ENCODE assay signal across 8 mouse cellular contexts in genomic region chr17:48001157-48001556, GRCm38 (mm10). TPM values are rescaled to one million over a fixed set of nuclear protein-coding genes. Genes with fewer than 3 reads are reported as not detected.
DNase-seq lines count a peak whose midpoint lies in the region; ATAC-seq and TF ChIP-seq lines count a peak whose summit lies in the region.

No protein-coding gene starts in this region.

- intact Hi-C loops in gastrocnemius, adult 2 months (cut with DNase I): loop anchor here (5.0 kb wide), 1 partner anchor 41 kb away; no protein-coding TSS in a partner anchor

- H3K9ac ChIP-seq in kidney, postnatal 0 days (ENCODE audit: low read depth, low read length): no peak overlapping the region
- H3K9ac ChIP-seq in neural tube, embryonic 12.5 days: no peak overlapping the region

- no peak for TF ChIP-seq CTCF in gastrocnemius, adult 2 months (IDR thresholded peaks at IDR 0.05)
- no peak for TF ChIP-seq CTCF in kidney, postnatal 0 days (IDR thresholded peaks at IDR 0.05; ENCODE audit: low read depth)

- peak overlapping the region; percentile 47 for H3K4me2 ChIP-seq in kidney, postnatal 0 days (ENCODE audit: low read length)
- peak overlapping the region; percentile 58 for H3K4me2 ChIP-seq in neural tube, embryonic 12.5 days (replicated peaks)

- 20% methylated on average over 7 of the region's 7 CpGs for WGBS in heart, embryonic 10.5 days
- WGBS in kidney, postnatal 0 days: 21% methylated on average over 7 of the region's 7 CpGs
- WGBS in neural tube, embryonic 12.5 days: 40% methylated on average over 7 of the region's 7 CpGs

- no peaks in the 10 kb centered on the region for H3K36me3 ChIP-seq in heart, embryonic 10.5 days
- no peaks in the 10 kb centered on the region for H3K36me3 ChIP-seq in kidney, postnatal 0 days (ENCODE audit: insufficient read depth, low read length)
- no peaks in the 10 kb centered on the region for H3K36me3 ChIP-seq in neural tube, embryonic 12.5 days

- H3K4me3 ChIP-seq in gastrocnemius, adult 2 months: peak overlapping the region; percentile 74
- peak overlapping the region; percentile 53 for H3K4me3 ChIP-seq in heart, embryonic 10.5 days
- no peak overlapping the region for H3K4me3 ChIP-seq in kidney, postnatal 0 days (replicated peaks; ENCODE audit: low read depth, low read length)
- no peak overlapping the region for H3K4me3 ChIP-seq in neural tube, embryonic 12.5 days

- H3K27ac ChIP-seq in gastrocnemius, adult 2 months: peak overlapping the region; percentile 94
- H3K27ac ChIP-seq in heart, embryonic 10.5 days: peak overlapping the region; percentile 92
- peak overlapping the region; percentile 60; the same call in 1 of the 2 replicates for H3K27ac ChIP-seq in kidney, postnatal 0 days
- H3K27ac ChIP-seq in neural tube, embryonic 12.5 days: no peak overlapping the region

- no peaks in the 10 kb centered on the region for H3K9me3 ChIP-seq in heart, embryonic 10.5 days
- no peaks in the 10 kb centered on the region for H3K9me3 ChIP-seq in kidney, postnatal 0 days (replicated peaks; ENCODE audit: low read length)
- no peaks in the 10 kb centered on the region for H3K9me3 ChIP-seq in neural tube, embryonic 12.5 days

- ATAC-seq in kidney, postnatal 0 days (replicated peaks; ENCODE audit: low FRiP score, low read depth): no peak
- ATAC-seq in neural tube, embryonic 12.5 days (ENCODE audit: low FRiP score, low read depth): peak; percentile 46; the same call in 1 of the 2 replicates

- H3K27me3 ChIP-seq in heart, embryonic 10.5 days (ENCODE audit: insufficient read depth, poor library complexity, severe bottlenecking): no peaks in the 10 kb centered on the region
- no peaks in the 10 kb centered on the region for H3K27me3 ChIP-seq in kidney, postnatal 0 days (ENCODE audit: insufficient read depth, low read length)
- H3K27me3 ChIP-seq in neural tube, embryonic 12.5 days (replicated peaks): peaks cover 4% of the 10 kb centered on the region

- no peak for DNase-seq in gastrocnemius, adult 2 months
- no peak for DNase-seq in gastrocnemius, adult 8-10 months (ENCODE audit: low spot score in 2 of 2)
- no peak for DNase-seq in heart, embryonic 10.5 days (ENCODE audit: low spot score)
- DNase-seq in kidney, postnatal 0 days (ENCODE audit: low spot score): peak; percentile 85
- DNase-seq in right cerebral cortex, postnatal 36 days (ENCODE audit: low spot score in 2 of 2): no peak
- DNase-seq in left cerebral cortex, adult 8-10 months (ENCODE audit: low spot score in 2 of 2): no peak
- no peak for DNase-seq in right cerebral cortex, postnatal 25 days

- peaks cover 68% of the 10 kb centered on the region for H3K4me1 ChIP-seq in heart, embryonic 10.5 days
- H3K4me1 ChIP-seq in kidney, postnatal 0 days (replicated peaks; ENCODE audit: insufficient read depth, low read length): peaks cover 11% of the 10 kb centered on the region; the same call in 1 of the 2 replicates
- peaks cover 22% of the 10 kb centered on the region for H3K4me1 ChIP-seq in neural tube, embryonic 12.5 days

RNA-seq across cellular contexts. Expression of gene 1700122O11Rik, which starts 36.9 kb away (rescaled TPM):
- total RNA-seq in gastrocnemius, adult 2 months (2021): not detected
- total RNA-seq in gastrocnemius, adult 8-10 months (2022): not detected
- polyA plus RNA-seq in heart, embryonic 10.5 days (2016; fragmentation: Nextera tagmentation; extraction: Ambion mirVana): not detected in 2 replicates
- not detected in 2 replicates for polyA plus RNA-seq in kidney, postnatal 0 days (2015; fragmentation: Nextera tagmentation; extraction: Ambion mirVana)
- not detected in 2 replicates for polyA plus RNA-seq in neural tube, embryonic 12.5 days (2016; fragmentation: Nextera tagmentation; extraction: Ambion mirVana)
- not detected for total RNA-seq in left cerebral cortex, adult 8-10 months (2022)

Comparison
In these comparisons a context has a peak if more than half of its experiments do, and no peak if none do; other contexts are left out.
1. H3K4me3 ChIP-seq: peak in gastrocnemius, adult 2 months (single experiment) and heart, embryonic 10.5 days (single experiment); none in kidney, postnatal 0 days (single experiment) and neural tube, embryonic 12.5 days (single experiment).